Mouse (Mus musculus) small intestine, adult 2 months (tissue): ENCODE measurements around the gene Pdlim3.

Experiments used
- CTCF ChIP-seq: fragments of 200-500 bp; IDR thresholded peaks from 2 replicates; pipeline ENCODE4 v1.5.1; 2012; ENCODE audit warnings: low read depth, mild to moderate bottlenecking, control low read depth, inconsistent platforms, low read length, moderate library complexity, mixed read lengths; ENCODE audit not compliant: insufficient replicate concordance, insufficient read length; ENCODE audit errors: extremely low read depth
- POLR2A ChIP-seq: fragments of 200-500 bp; IDR thresholded peaks from 2 replicates; pipeline ENCODE4 v1.6.1; 2012; ENCODE audit warnings: low read depth, mild to moderate bottlenecking, control low read depth, inconsistent platforms, low read length, moderate library complexity

GRCm38 (mm10) chr8:45855118-45855517 is 30.1 kb upstream of the Pdlim3 start:
- TF ChIP-seq POLR2A (no peak), CTCF (no peak)
